Mouse (Mus musculus) monocyte, adult 2 months (primary cell): ENCODE measurements around the gene Sbk3.

Source experiments
- DNase-seq, 2 experiments: peaks; one replicate each; pipeline ENCODE4 v3.0.0; 2022; ENCODE audit warnings: low spot score in 2 of 2, low read depth in 1 of 2

Sbk3 gene

GRCm38 (mm10) chr7:4993999-4994788, 23.2 kb upstream of the Sbk3 start:
- DNase-seq: no peak

- DNase-seq: no peak
These were observed 22.5 kb upstream of the Sbk3 start for GRCm38 (mm10) chr7:4993347-4993998.

- no peak for DNase-seq
These were observed 17.3 kb upstream of the Sbk3 start for GRCm38 (mm10) chr7:4988250-4988649.

GRCm38 (mm10) chr7:4976832-4977231, 5.9 kb upstream of the Sbk3 start:
- DNase-seq: no peak

GRCm38 (mm10) chr7:4975455-4975854, 4.5 kb upstream of the Sbk3 start:
- no peak for DNase-seq

- no peak for DNase-seq
These were observed 1.5 kb upstream of the Sbk3 start for GRCm38 (mm10) chr7:4972321-4973047.

- DNase-seq: no peak
These were observed 742 bp upstream of the Sbk3 start for GRCm38 (mm10) chr7:4971710-4972109.

- no peak for DNase-seq
These were observed 6.0 kb downstream of the Sbk3 start for GRCm38 (mm10) chr7:4964988-4965387.

GRCm38 (mm10) chr7:4964272-4964671, 6.7 kb downstream of the Sbk3 start, which contains the start of gene Sbk2:
Gene Sbk2, minus strand, starts transcription at chr7:4964406.
- peak in 1 of 2 experiments; percentile 36 for DNase-seq

GRCm38 (mm10) chr7:4963527-4963926, 7.4 kb downstream of the Sbk3 start:
- DNase-seq: no peak

- no peak for DNase-seq
These were observed 13.6 kb downstream of the Sbk3 start for GRCm38 (mm10) chr7:4957361-4957760.

- no peak for DNase-seq
These were observed 17.0 kb downstream of the Sbk3 start for GRCm38 (mm10) chr7:4953815-4954445.

GRCm38 (mm10) chr7:4950561-4951342, 20.2 kb downstream of the Sbk3 start:
- DNase-seq: no peak

GRCm38 (mm10) chr7:4948386-4948785, 22.6 kb downstream of the Sbk3 start:
- DNase-seq: no peak

- DNase-seq: no peak
These were observed 23.1 kb downstream of the Sbk3 start for GRCm38 (mm10) chr7:4947855-4948254.

- DNase-seq: peak; percentile 84 to 91
These were observed 27.6 kb downstream of the Sbk3 start for GRCm38 (mm10) chr7:4943223-4943815.

- DNase-seq: no peak
These were observed 28.3 kb downstream of the Sbk3 start for GRCm38 (mm10) chr7:4942673-4943072.

GRCm38 (mm10) chr7:4940068-4940479, 30.9 kb downstream of the Sbk3 start:
- DNase-seq: peak; percentile 36 to 77

- peak in 1 of 2 experiments; percentile 69 for DNase-seq
These were observed 32.5 kb downstream of the Sbk3 start for GRCm38 (mm10) chr7:4938456-4938855.

GRCm38 (mm10) chr7:4937392-4937791, 33.6 kb downstream of the Sbk3 start:
- DNase-seq: no peak
